Mouse (Mus musculus): ENCODE results near the gene Rab22a. TPM values are rescaled to one million over a fixed set of nuclear protein-coding genes. Genes with fewer than 3 reads are reported as not detected.
"Not testable (repeated sequence)": the region's sequence is repeated elsewhere in the genome, so short reads cannot be mapped to it uniquely, and the experiment has no call there.

Rab22a gene
- total RNA-seq, 4 experiments from 2014 or later, result 26.9 to 30.5 (median 28.8) TPM

GRCm38 (mm10) chr2:173666876-173667275, 7.3 kb downstream of the Rab22a start:
- DNase-seq (ENCODE audit: low spot score in 2 of 2), result no peak

GRCm38 (mm10) chr2:173672328-173672896, 12.9 kb downstream of the Rab22a start:
- no peak for DNase-seq (ENCODE audit: low spot score in 2 of 2)

GRCm38 (mm10) chr2:173673469-173673868, 13.9 kb downstream of the Rab22a start:
- no peak for DNase-seq (ENCODE audit: low spot score in 2 of 2)

- no peak for DNase-seq (ENCODE audit: low spot score in 2 of 2)
Observed at GRCm38 (mm10) chr2:173678593-173678992, 19.0 kb downstream of the Rab22a start.

GRCm38 (mm10) chr2:173679217-173679616, 19.7 kb downstream of the Rab22a start:
- DNase-seq (ENCODE audit: low spot score in 2 of 2), result no peak

GRCm38 (mm10) chr2:173680153-173680552, 20.6 kb downstream of the Rab22a start:
- no peak for DNase-seq (ENCODE audit: low spot score in 2 of 2)

- no peak for DNase-seq (ENCODE audit: low spot score in 2 of 2)
Observed at GRCm38 (mm10) chr2:173682773-173683172, 23.2 kb downstream of the Rab22a start.

GRCm38 (mm10) chr2:173685781-173686361, 26.3 kb downstream of the Rab22a start:
- DNase-seq (ENCODE audit: low spot score in 2 of 2), result no peak

GRCm38 (mm10) chr2:173687363-173687762, 27.8 kb downstream of the Rab22a start:
- no peak for DNase-seq (ENCODE audit: low spot score in 2 of 2)

- DNase-seq (ENCODE audit: low spot score in 2 of 2), result no peak
Observed at GRCm38 (mm10) chr2:173689835-173690234, 30.3 kb downstream of the Rab22a start.

- no peak for DNase-seq (ENCODE audit: low spot score in 2 of 2)
Observed at GRCm38 (mm10) chr2:173691748-173692147, 32.2 kb downstream of the Rab22a start.

- DNase-seq (ENCODE audit: low spot score in 2 of 2), result no peak
Observed at GRCm38 (mm10) chr2:173692693-173693092, 33.1 kb downstream of the Rab22a start.

- DNase-seq (ENCODE audit: low spot score in 2 of 2), result no peak
Observed at GRCm38 (mm10) chr2:173698850-173699249, 39.3 kb downstream of the Rab22a start.

- DNase-seq (ENCODE audit: low spot score in 2 of 2), result no peak
Observed at GRCm38 (mm10) chr2:173702096-173702866, 42.7 kb downstream of the Rab22a start.

GRCm38 (mm10) chr2:173702867-173703237, 43.3 kb downstream of the Rab22a start:
- DNase-seq (ENCODE audit: low spot score in 2 of 2), result no peak

GRCm38 (mm10) chr2:173705827-173706551, 46.4 kb downstream of the Rab22a start:
- no peak for DNase-seq (ENCODE audit: low spot score in 2 of 2)

GRCm38 (mm10) chr2:173707626-173708025, 48.1 kb downstream of the Rab22a start:
- DNase-seq (ENCODE audit: low spot score in 2 of 2), result not testable (repeated sequence)

GRCm38 (mm10) chr2:173710193-173710592, 50.6 kb downstream of the Rab22a start:
- no peak for DNase-seq (ENCODE audit: low spot score in 2 of 2)

GRCm38 (mm10) chr2:173712656-173713055, 53.1 kb downstream of the Rab22a start:
- no peak for DNase-seq (ENCODE audit: low spot score in 2 of 2)

GRCm38 (mm10) chr2:173713241-173713640, 53.7 kb downstream of the Rab22a start:
- no peak for DNase-seq (ENCODE audit: low spot score in 2 of 2)

GRCm38 (mm10) chr2:173714620-173715218, 55.2 kb downstream of the Rab22a start:
- no peak for DNase-seq (ENCODE audit: low spot score in 2 of 2)

- no peak for DNase-seq (ENCODE audit: low spot score in 2 of 2)
Observed at GRCm38 (mm10) chr2:173716966-173717365, 57.4 kb downstream of the Rab22a start.

Data from gastrocnemius, adult 8-10 months (tissue).